Mouse (Mus musculus) thymus, adult 2 months (tissue): ENCODE data around the gene Nrp2. TPM values are rescaled to one million over a fixed set of nuclear protein-coding genes. Genes with fewer than 3 reads are reported as not detected.

Experiments used
- DNase-seq: peaks from one replicate; pipeline ENCODE4 v3.0.0; 2021
- H3K27ac ChIP-seq: fragments of 200-500 bp; 2 replicates; pipeline ENCODE4 v1.5.1; 2012; ENCODE audit warnings: low read length, control low read depth; ENCODE audit not compliant: control insufficient read depth, insufficient read depth
- H3K27me3 ChIP-seq: fragments of 200-500 bp; 2 replicates; pipeline ENCODE4 v1.6.1; 2012; ENCODE audit warnings: mild to moderate bottlenecking, low read length, moderate library complexity, mixed read lengths; ENCODE audit not compliant: control insufficient read depth, insufficient read depth
- H3K36me3 ChIP-seq: fragments of 200-500 bp; 2 replicates; pipeline ENCODE4 v1.6.1; 2012; ENCODE audit warnings: mild to moderate bottlenecking, low read length, moderate library complexity; ENCODE audit not compliant: control insufficient read depth, insufficient read depth
- H3K4me1 ChIP-seq: fragments of 200-500 bp; replicated peaks from 2 replicates; pipeline ENCODE4 v1.6.1; 2012; ENCODE audit warnings: low read length; ENCODE audit not compliant: control insufficient read depth, insufficient read depth
- H3K4me3 ChIP-seq: fragments of 200-500 bp; 2 replicates; pipeline ENCODE4 v1.5.1; 2012; ENCODE audit warnings: mild to moderate bottlenecking, low read length, control low read depth, moderate library complexity; ENCODE audit not compliant: control insufficient read depth, insufficient read depth
- CTCF ChIP-seq: fragments of 200-500 bp; IDR thresholded peaks from 2 replicates; pipeline ENCODE4 v1.5.1; 2012; ENCODE audit warnings: mild to moderate bottlenecking, control low read depth, low read length, moderate library complexity, borderline replicate concordance; ENCODE audit not compliant: control insufficient read depth, poor library complexity, insufficient read depth; ENCODE audit errors: extremely low read depth
- POLR2A ChIP-seq: fragments of 200-500 bp; IDR thresholded peaks from 2 replicates; pipeline ENCODE4 v1.6.1; 2012; ENCODE audit warnings: mild to moderate bottlenecking, low read length, control low read depth, moderate library complexity; ENCODE audit not compliant: control insufficient read depth, poor library complexity, insufficient read depth; ENCODE audit errors: extremely low read depth
- WGBS: fragments of 180-500 bp; shearing (Covaris S2); methylation state at CpG from one replicate; pipeline ENCODE4 v1.1.7; 2018; 5-methylcytosine and 5-hydroxymethylcytosine counted together
- polyA plus RNA-seq: library from polyadenylated mRNA; depleted of rRNA; stranded (reverse); fragments of >200 nt; gene quantifications from 2 replicates; pipeline ENCODE4 v1.2.3, GENCODE M21; 2012

Gene Nrp2
- polyA plus RNA-seq, 1 experiment = 5.7 TPM

DNA sequence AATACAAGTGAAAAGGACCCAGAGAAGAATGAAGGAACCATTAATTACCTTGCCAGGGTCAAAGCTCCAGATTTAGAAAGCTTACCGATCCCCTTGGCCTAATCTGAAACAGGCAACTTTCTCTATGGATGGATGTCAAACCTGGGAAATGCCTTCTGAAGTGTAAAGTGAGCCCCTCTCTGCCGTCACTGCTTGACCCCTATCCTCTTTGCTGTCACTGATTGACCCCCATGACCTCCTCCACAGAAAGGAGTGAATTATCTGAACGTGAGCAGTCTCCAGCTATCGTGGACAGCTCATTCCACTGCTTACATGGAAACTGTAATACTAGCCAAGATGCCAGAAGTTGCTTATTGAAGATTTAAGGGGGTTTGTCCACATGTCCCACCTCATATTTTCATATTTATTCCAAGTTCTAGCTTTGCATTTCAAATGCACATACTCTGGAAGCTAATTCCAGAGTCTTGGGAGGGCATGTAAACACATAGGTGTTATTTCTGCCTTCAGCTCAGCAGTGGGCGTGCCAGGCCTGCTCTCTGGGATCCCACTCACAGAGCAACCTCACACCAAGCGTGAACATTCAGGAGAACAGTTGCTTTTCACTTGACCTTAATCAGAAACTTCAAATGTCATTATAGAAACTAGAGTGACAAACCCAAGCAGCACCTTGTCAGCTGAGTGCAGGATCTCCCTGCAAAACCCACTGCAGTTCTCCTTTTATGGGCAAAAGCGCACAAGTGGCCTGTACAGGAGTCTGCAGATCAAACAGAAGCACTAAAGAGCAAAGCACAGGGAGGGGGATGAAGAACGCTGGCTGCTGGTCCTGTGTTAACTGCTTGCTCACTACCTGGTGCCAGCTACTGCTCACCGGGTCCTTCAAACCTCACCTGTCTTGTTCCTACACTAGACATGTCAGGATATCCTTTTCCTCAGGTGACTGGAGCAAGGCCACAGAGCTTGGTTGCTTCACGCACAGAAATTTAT is 109.9 kb downstream of the Nrp2 start:
- no peak for DNase-seq
- Histone ChIP-seq H3K27me3 (no peaks in the 10 kb centered on the region), H3K4me3 (no peak overlapping the region), H3K27ac (no peak overlapping the region), H3K36me3 (no peaks in the 10 kb centered on the region), H3K4me1 (no peaks in the 10 kb centered on the region)
- WGBS = 84% methylated on average over 10 of the region's 10 CpGs
- TF ChIP-seq POLR2A = no peak
- no peak for TF ChIP-seq CTCF

DNA sequence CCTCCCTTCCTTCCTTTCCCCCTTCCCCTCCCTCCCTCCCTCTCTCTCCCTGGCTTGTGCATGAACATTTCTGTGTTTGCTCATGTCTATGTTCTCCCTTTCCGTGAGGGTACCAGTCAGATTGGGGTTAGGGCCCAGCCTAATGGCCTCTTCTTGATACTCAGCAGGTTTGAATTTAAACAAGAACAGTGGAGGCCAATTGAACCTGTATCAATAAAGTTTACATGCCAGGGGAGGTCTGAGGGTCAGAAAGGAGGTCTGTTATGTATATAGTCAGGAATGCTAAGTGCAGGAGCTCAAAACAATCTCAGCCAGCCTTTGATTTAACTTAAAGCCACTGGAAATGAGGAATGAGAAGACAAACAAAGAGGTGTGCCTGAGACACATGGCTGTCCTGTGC is 110.9 kb downstream of the Nrp2 start:
- Histone ChIP-seq H3K27ac (no peak overlapping the region), H3K27me3 (no peaks in the 10 kb centered on the region), H3K36me3 (no peaks in the 10 kb centered on the region), H3K4me3 (no peak overlapping the region), H3K4me1 (no peaks in the 10 kb centered on the region)
- TF ChIP-seq POLR2A (no peak), CTCF (no peak)
- no peak for DNase-seq
- WGBS = 94% methylated on average over 1 of the region's 1 CpGs

DNA sequence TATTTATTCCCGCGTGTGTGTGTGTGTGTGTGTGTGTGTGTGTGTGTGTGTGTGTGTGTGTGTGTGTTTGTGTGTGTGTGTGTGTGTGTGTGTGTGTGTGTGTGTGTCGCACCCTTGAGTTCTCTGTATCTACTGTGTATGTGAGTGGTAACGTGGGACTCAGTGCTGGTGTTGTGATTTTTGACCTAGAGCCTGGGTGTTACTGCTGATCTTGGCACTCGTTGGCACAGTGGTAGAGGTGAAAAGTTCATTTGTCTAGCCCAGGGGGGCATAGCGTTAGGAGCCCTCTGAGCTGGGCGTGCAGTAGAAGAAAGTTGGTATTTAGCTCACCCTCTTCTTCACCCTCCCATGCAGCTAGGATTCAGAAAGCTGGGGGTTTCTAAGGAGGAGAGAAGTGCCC is 114.5 kb downstream of the Nrp2 start:
- TF ChIP-seq CTCF (no peak), POLR2A (no peak)
- Histone ChIP-seq H3K36me3 (no peaks in the 10 kb centered on the region), H3K4me3 (no peak overlapping the region), H3K27me3 (no peaks in the 10 kb centered on the region), H3K4me1 (no peaks in the 10 kb centered on the region), H3K27ac (no peak overlapping the region)
- DNase-seq = no peak
- whole genome bisulfite sequencing = 92% methylated on average over 7 of the region's 7 CpGs

DNA sequence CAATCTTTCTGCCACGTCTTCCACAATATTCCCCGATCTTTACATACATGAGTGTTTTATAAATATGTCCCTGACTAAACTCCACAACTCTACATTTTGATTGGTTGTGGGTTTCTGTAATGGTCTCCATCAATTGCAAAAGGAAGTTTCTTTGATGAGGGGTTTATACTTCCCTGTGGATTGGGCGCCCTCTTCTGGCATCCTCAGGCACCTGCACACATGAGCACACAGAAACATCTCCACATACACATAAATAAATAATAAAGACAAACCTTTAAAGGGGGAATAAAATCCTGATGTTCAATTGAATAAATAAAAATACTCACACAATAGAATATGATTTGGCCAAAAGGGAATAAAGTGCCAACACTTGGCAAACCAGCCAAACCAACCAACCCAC is 117.1 kb downstream of the Nrp2 start:
- Histone ChIP-seq H3K36me3 (no peaks in the 10 kb centered on the region), H3K4me1 (no peaks in the 10 kb centered on the region), H3K27me3 (no peaks in the 10 kb centered on the region), H3K4me3 (no peak overlapping the region), H3K27ac (no peak overlapping the region)
- TF ChIP-seq CTCF (no peak), POLR2A (no peak)
- DNase-seq = no peak
- 97% methylated on average over 3 of the region's 3 CpGs for WGBS

DNA sequence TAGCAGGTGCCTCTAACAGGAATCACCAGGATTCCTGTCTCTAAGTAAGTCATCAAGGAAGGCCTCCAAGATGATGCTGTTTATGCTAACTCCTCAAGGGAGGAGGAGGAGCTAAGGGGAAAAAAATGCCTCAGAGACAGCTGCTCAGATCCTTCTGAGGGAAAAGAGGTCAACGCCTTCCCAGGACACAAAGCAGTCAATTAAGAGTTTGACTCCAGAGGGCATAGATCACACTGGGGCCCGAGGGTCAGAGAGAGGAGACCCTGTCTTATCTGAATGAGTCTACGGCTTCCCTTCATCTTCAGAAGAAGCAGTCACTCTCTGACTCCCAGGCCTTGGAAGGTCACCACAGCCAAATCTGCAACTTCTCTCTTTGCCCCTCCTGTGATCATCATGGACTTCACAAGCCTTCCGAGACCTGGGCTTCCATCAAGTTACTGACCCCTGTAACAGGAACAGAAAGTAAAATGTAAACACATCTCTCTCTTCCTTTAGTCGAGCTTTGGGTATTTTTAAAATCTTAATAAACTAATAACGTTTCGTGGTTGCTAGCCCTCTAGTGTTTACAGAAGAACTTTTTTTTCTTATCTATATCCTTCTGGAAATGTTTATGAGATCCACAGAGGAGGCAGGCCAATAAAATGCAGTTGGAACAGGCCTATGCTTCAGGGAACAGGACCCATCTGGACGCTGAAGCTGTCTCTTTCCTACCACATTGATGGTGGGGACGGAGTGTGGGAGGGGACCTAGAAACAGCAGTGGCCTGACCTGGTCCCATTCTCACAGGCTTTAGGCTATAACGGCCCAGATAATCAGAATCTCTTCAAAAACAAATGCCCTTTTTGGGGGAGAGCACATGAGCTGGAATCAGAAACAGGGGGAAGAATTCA is 118.7 kb downstream of the Nrp2 start:
- H3K27me3 ChIP-seq = no peaks in the 10 kb centered on the region
- no peaks in the 10 kb centered on the region for H3K4me1 ChIP-seq
- no peak overlapping the region for H3K4me3 ChIP-seq
- WGBS = 85% methylated on average over 10 of the region's 10 CpGs
- H3K36me3 ChIP-seq = no peaks in the 10 kb centered on the region
- no peak overlapping the region for H3K27ac ChIP-seq
- TF ChIP-seq POLR2A (no peak), CTCF (no peak)
- DNase-seq = no peak

DNA sequence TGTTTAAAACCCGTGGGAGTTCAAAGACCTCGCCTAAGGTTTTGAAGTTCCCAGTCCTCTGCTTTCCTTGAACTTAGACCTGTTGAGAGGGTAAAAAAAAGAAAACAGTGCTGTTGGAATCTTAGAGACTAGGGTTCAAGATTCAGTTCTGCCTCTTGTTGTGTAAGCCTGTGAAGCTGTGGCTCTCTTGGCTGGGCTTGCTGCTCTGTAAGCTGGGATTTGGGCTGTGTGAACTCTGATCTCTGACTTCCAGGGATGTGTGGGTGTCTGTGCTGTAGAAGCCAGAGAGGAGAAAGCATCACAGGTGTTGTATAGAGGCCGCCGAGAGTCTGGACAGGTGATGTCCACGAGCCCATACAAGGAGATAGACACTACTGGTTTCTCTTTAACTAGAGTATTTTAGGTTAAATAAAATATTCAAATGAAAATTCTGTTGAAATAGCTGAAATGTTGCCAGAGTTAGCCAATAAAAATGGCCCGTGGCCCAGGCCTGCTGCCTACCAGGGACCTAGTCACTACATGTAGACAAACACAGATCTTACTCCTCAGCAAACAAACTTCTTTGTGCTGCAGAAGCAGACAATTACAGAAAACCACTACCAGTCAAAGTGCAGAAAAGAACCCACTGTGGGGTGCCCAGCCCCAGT is 120.6 kb downstream of the Nrp2 start:
- TF ChIP-seq CTCF (no peak), POLR2A (no peak)
- no peak overlapping the region for H3K27ac ChIP-seq
- DNase-seq = no peak

More for the DNA sequence above, 120.6 kb downstream of the Nrp2 start:
- H3K4me3 ChIP-seq = no peak overlapping the region
- no peaks in the 10 kb centered on the region for H3K36me3 ChIP-seq
- H3K4me1 ChIP-seq = peaks cover 3% of the 10 kb centered on the region; the same call in 1 of the 2 replicates
- no peaks in the 10 kb centered on the region for H3K27me3 ChIP-seq
- WGBS = 89% methylated on average over 6 of the region's 6 CpGs
